Mouse (Mus musculus): ENCODE results near the gene Rnf212.
A peak's percentile ranks its signal among the peaks of the same experiment; 100 is the strongest.

Gene Rnf212

GRCm38 (mm10) chr5:108713096-108713495 is 61.7 kb downstream of the Rnf212 start:
- DNase-seq (ENCODE audit: extremely low spot score, low spot score) = no peak

- DNase-seq (ENCODE audit: extremely low spot score, low spot score) = no peak
These were observed 62.8 kb downstream of the Rnf212 start for GRCm38 (mm10) chr5:108711968-108712367.

GRCm38 (mm10) chr5:108708981-108709731 is 65.6 kb downstream of the Rnf212 start:
- DNase-seq (ENCODE audit: extremely low spot score, low spot score) = no peak

GRCm38 (mm10) chr5:108708419-108708818 is 66.4 kb downstream of the Rnf212 start:
- no peak for DNase-seq (ENCODE audit: extremely low spot score, low spot score)

GRCm38 (mm10) chr5:108707758-108708157 is 67.0 kb downstream of the Rnf212 start:
- DNase-seq (ENCODE audit: extremely low spot score, low spot score) = no peak

GRCm38 (mm10) chr5:108703754-108704626 is 70.8 kb downstream of the Rnf212 start:
- no peak for DNase-seq (ENCODE audit: extremely low spot score, low spot score)

- DNase-seq (ENCODE audit: extremely low spot score, low spot score) = no peak
These were observed 73.3 kb downstream of the Rnf212 start for GRCm38 (mm10) chr5:108701341-108702021.

GRCm38 (mm10) chr5:108700346-108700745 is 74.4 kb downstream of the Rnf212 start:
- no peak for DNase-seq (ENCODE audit: extremely low spot score, low spot score)

GRCm38 (mm10) chr5:108697341-108697753 is 77.4 kb downstream of the Rnf212 start:
- DNase-seq (ENCODE audit: extremely low spot score, low spot score) = peak; percentile 70

- no peak for DNase-seq (ENCODE audit: extremely low spot score, low spot score)
These were observed 78.2 kb downstream of the Rnf212 start for GRCm38 (mm10) chr5:108696542-108696941.

- DNase-seq (ENCODE audit: extremely low spot score, low spot score) = no peak
These were observed 78.9 kb downstream of the Rnf212 start for GRCm38 (mm10) chr5:108695861-108696260.

GRCm38 (mm10) chr5:108694352-108695261 is 80.2 kb downstream of the Rnf212 start:
- DNase-seq (ENCODE audit: extremely low spot score, low spot score) = peak; percentile 61

GRCm38 (mm10) chr5:108693872-108694288 is 80.9 kb downstream of the Rnf212 start:
- DNase-seq (ENCODE audit: extremely low spot score, low spot score) = peak; percentile 90

GRCm38 (mm10) chr5:108692271-108692670 is 82.5 kb downstream of the Rnf212 start, which contains the start of gene Fgfrl1:
Gene Fgfrl1, plus strand, starts transcription at chr5:108692382.
- DNase-seq (ENCODE audit: extremely low spot score, low spot score) = peak; percentile 66

- DNase-seq (ENCODE audit: extremely low spot score, low spot score) = no peak
These were observed 83.6 kb downstream of the Rnf212 start for GRCm38 (mm10) chr5:108691152-108691551.

- DNase-seq (ENCODE audit: extremely low spot score, low spot score) = no peak
These were observed 85.7 kb downstream of the Rnf212 start for GRCm38 (mm10) chr5:108689091-108689490.

- no peak for DNase-seq (ENCODE audit: extremely low spot score, low spot score)
These were observed 93.9 kb downstream of the Rnf212 start for GRCm38 (mm10) chr5:108680871-108681270.

GRCm38 (mm10) chr5:108679909-108680308 is 94.9 kb downstream of the Rnf212 start:
- DNase-seq (ENCODE audit: extremely low spot score, low spot score) = no peak

Data from neural tube, embryonic 10.5 days (tissue).